Mouse (Mus musculus): ENCODE results near the gene Pheta2. TPM values are rescaled to one million over a fixed set of nuclear protein-coding genes. Genes with fewer than 3 reads are reported as not detected.
A peak's percentile ranks its signal among the peaks of the same experiment; 100 is the strongest.

Pheta2 gene
- total and polyA plus RNA-seq, 2 experiments from 2014 or later, result 1.1 to 1.4 TPM

DNA sequence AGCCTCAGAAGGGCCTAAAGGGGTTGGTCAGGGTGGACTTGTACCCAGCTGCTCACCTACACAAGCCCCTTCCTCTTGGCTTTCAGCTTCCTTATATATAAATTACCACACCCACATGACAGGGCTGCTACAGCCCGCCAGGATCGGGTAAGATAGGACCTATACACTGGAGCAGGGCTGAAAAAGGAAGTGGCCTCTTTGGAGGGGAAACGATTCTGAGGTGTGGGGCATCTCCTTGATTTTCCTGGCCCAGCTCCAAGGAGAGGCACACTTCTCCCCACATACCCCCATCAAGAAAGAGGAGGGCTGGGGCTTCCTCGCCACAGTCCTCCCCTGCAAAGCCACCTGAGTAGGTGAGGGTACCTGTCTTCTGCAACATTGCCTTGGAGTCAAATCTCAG, 867 bp upstream of the Pheta2 start:
- Histone ChIP-seq H3K4me3 (ENCODE audit: low read depth, low read length) (peak overlapping the region; percentile 52), H3K4me2 (ENCODE audit: low read depth) (peak overlapping the region; percentile 63), H3K27ac (ENCODE audit: low read depth, low read length) (no peak overlapping the region), H3K9me3 (ENCODE audit: low read length) (no peaks in the 10 kb centered on the region), H3K9ac (peak overlapping the region; percentile 66), H3K36me3 (ENCODE audit: insufficient read depth) (0 out of 2 replicates have a peak, but pooled peaks cover 9% of the 10 kb centered on the region), H3K27me3 (ENCODE audit: insufficient read depth, low read length) (peaks cover 7% of the 10 kb centered on the region; the same call in 1 of the 2 replicates), H3K4me1 (ENCODE audit: insufficient read depth) (peaks cover 6% of the 10 kb centered on the region)
- no peak for TF ChIP-seq CTCF (IDR thresholded peaks at IDR 0.05; ENCODE audit: low read depth)
- 44% methylated on average over 4 of the region's 4 CpGs for WGBS
- DNase-seq (no peak), ATAC-seq (no peak)

GRCm38 (mm10) chr15:82339150-82339549, 408 bp downstream of the Pheta2 start:
- 0 out of 2 replicates have a peak, but pooled peaks cover 9% of the 10 kb centered on the region for H3K36me3 ChIP-seq (ENCODE audit: insufficient read depth)
- H3K9ac ChIP-seq, result peak overlapping the region; percentile 66
- H3K4me1 ChIP-seq (ENCODE audit: insufficient read depth), result peaks cover 6% of the 10 kb centered on the region
- no peak for TF ChIP-seq CTCF (IDR thresholded peaks at IDR 0.05; ENCODE audit: low read depth)
- WGBS, result 55% methylated on average over 10 of the region's 10 CpGs
- no peak for ATAC-seq
- DNase-seq, result no peak
- H3K27me3 ChIP-seq (ENCODE audit: insufficient read depth, low read length), result peaks cover 7% of the 10 kb centered on the region; the same call in 1 of the 2 replicates
- no peaks in the 10 kb centered on the region for H3K9me3 ChIP-seq (ENCODE audit: low read length)
- H3K27ac ChIP-seq (ENCODE audit: low read depth, low read length), result no peak overlapping the region
- H3K4me2 ChIP-seq (ENCODE audit: low read depth), result peak overlapping the region; percentile 63
- peak overlapping the region; percentile 52 for H3K4me3 ChIP-seq (ENCODE audit: low read depth, low read length)

DNA sequence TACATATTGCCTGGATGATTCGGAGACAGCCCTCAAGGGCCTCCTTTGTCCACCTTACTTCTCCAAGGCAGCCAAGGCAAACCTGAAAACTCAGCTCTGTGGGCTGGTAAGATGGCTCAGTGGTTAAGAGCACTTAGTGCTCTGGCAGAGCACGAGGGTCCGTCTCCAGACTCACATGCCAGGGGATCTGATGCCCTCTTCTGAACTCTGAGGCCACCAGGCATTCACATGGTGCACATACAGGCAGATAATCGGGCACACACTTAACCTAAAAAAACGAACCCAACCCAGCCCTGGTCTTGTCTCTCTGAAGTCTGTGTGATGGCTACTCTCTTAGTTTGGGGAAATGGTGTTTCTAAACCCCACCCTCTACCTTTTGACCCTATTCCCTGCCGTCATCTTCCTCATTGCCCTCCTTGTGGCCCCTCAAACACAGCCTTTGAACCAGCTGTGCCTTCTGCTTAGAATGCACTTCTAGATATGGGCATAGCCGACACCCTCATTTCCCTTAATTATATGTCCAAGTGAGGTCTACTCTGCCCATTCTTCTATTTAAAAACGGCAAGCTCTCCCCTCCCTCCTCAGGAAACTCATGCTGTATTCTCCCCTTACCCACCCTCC, 1.0 kb downstream of the Pheta2 start:
- DNase-seq (no peak), ATAC-seq (no peak)
- WGBS, result 82% methylated on average over 8 of the region's 8 CpGs
- no peaks in the 10 kb centered on the region for H3K9me3 ChIP-seq (ENCODE audit: low read length)
- H3K4me1 ChIP-seq (ENCODE audit: insufficient read depth), result peaks cover 6% of the 10 kb centered on the region
- H3K9ac ChIP-seq, result no peak overlapping the region
- H3K4me2 ChIP-seq (ENCODE audit: low read depth), result no peak overlapping the region
- H3K27me3 ChIP-seq (ENCODE audit: insufficient read depth, low read length), result peaks cover 7% of the 10 kb centered on the region; the same call in 1 of the 2 replicates
- H3K27ac ChIP-seq (ENCODE audit: low read depth, low read length), result no peak overlapping the region
- TF ChIP-seq CTCF (IDR thresholded peaks at IDR 0.05; ENCODE audit: low read depth), result no peak
- no peak overlapping the region for H3K4me3 ChIP-seq (ENCODE audit: low read depth, low read length)
- 0 out of 2 replicates have a peak, but pooled peaks cover 9% of the 10 kb centered on the region for H3K36me3 ChIP-seq (ENCODE audit: insufficient read depth)

- H3K4me2 ChIP-seq (ENCODE audit: low read depth), result peak overlapping the region; percentile 40
- H3K9ac ChIP-seq, result 0 out of 2 replicates have a peak overlapping the region, but pooled peaks have one; percentile 39
- H3K9me3 ChIP-seq (ENCODE audit: low read length), result no peaks in the 10 kb centered on the region
- 0 out of 2 replicates have a peak, but pooled peaks cover 4% of the 10 kb centered on the region for H3K36me3 ChIP-seq (ENCODE audit: insufficient read depth)
- H3K27me3 ChIP-seq (ENCODE audit: insufficient read depth, low read length), result peaks cover 7% of the 10 kb centered on the region; the same call in 1 of the 2 replicates
- TF ChIP-seq CTCF (IDR thresholded peaks at IDR 0.05; ENCODE audit: low read depth), result no peak
- no peak overlapping the region for H3K4me3 ChIP-seq (ENCODE audit: low read depth, low read length)
- DNase-seq, result no peak
- ATAC-seq, result no peak
- peaks cover 6% of the 10 kb centered on the region for H3K4me1 ChIP-seq (ENCODE audit: insufficient read depth)
- WGBS, result 54% methylated on average over 21 of the region's 21 CpGs
- H3K27ac ChIP-seq (ENCODE audit: low read depth, low read length), result no peak overlapping the region
Measured at GRCm38 (mm10) chr15:82340414-82341035, 1.8 kb downstream of the Pheta2 start.

DNA sequence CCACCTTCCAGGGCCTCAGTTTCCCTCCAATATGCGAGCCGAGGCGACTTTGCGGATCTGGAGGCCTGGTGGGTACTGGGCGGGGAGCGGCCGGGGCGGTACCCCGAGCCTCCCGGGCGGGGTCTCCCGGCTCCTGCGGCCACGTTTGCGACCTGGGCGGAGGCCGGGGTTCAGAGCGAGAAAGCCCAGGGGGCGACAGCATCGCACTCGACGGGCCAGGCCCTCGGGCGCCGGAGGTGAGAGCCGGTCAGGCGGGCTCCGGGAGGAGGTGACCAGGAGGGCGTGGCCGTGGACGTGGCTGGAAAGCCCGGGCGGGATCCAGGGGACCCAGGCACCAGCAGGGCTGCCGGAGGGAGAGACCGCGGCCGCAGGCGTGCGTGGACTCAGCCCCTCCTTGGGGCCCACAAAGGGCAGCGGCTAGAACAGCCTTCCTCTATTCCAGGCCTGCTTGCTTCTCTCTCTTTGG, 2.3 kb downstream of the Pheta2 start:
- ATAC-seq, result no peak
- Histone ChIP-seq H3K9ac (0 out of 2 replicates have a peak overlapping the region, but pooled peaks have one; percentile 39), H3K27me3 (ENCODE audit: insufficient read depth, low read length) (peaks cover 7% of the 10 kb centered on the region; the same call in 1 of the 2 replicates), H3K9me3 (ENCODE audit: low read length) (no peaks in the 10 kb centered on the region), H3K36me3 (ENCODE audit: insufficient read depth) (no peaks in the 10 kb centered on the region), H3K4me1 (ENCODE audit: insufficient read depth) (peaks cover 6% of the 10 kb centered on the region), H3K4me2 (ENCODE audit: low read depth) (peak overlapping the region; percentile 40), H3K27ac (ENCODE audit: low read depth, low read length) (no peak overlapping the region), H3K4me3 (ENCODE audit: low read depth, low read length) (peak overlapping the region; percentile 1; the same call in 1 of the 2 replicates)
- TF ChIP-seq CTCF (IDR thresholded peaks at IDR 0.05; ENCODE audit: low read depth), result no peak
- no peak for DNase-seq
- WGBS, result 6% methylated on average over 40 of the region's 40 CpGs

DNA sequence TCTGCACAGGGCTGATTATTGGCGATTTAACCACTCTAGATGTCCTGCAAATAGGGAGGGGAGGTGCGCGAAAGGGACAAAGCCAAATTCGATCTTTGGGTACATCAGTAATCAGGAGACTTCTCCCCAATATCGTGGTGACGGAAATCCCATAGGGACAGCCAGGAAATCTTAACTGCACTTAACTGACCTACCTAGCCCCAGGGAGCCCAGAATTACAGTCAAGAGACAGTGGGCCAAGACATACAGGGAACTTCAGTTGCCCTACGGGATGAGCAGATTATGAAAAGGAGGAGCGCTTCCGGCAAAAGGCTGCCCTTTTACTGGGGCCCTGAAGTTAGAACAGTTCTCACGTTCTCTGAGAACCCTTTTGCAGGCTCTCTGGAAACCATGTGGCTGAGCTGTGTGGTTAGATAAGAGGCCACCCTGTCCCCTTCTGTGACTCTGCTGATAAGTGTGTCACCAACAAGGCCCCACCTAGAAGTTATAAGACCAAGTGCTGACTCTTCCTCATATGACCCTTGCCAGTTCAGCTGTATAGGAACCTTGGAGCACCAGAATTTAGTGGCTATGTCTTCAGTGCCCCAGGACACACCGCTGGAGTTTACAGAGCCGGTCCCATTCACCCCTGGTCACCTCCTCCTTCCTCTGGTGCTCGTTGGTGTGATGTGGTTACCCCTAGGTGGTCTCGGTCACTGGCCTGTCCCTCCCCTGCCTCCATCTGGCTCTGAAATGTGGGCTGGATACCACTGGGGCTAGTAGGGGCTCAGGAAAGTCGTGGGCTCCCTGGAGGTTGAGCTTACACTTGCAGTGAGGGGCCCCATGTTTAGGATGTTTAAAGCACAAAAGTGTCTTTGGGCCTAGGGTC, 3.2 kb downstream of the Pheta2 start:
- Histone ChIP-seq H3K4me3 (ENCODE audit: low read depth, low read length) (no peak overlapping the region), H3K9ac (no peak overlapping the region), H3K27ac (ENCODE audit: low read depth, low read length) (no peak overlapping the region; the same call in 1 of the 2 replicates), H3K36me3 (ENCODE audit: insufficient read depth) (no peaks in the 10 kb centered on the region), H3K9me3 (ENCODE audit: low read length) (no peaks in the 10 kb centered on the region), H3K27me3 (ENCODE audit: insufficient read depth, low read length) (peaks cover 7% of the 10 kb centered on the region; the same call in 1 of the 2 replicates), H3K4me1 (ENCODE audit: insufficient read depth) (peaks cover 12% of the 10 kb centered on the region), H3K4me2 (ENCODE audit: low read depth) (0 out of 2 replicates have a peak overlapping the region, but pooled peaks have one; percentile 40)
- DNase-seq, result no peak
- no peak for TF ChIP-seq CTCF (IDR thresholded peaks at IDR 0.05; ENCODE audit: low read depth)
- 76% methylated on average over 15 of the region's 15 CpGs for WGBS
- no peak for ATAC-seq

Data from forebrain, postnatal 0 days (tissue).